Mouse (Mus musculus): ENCODE measurements at regions not wholly inside any gene's neighbourhood (a gene's known extent, or its start where the extent isn't known, plus 50 kb on each side); places are given as distances from the start of the nearest gene placed in this dataset.
A peak's percentile ranks its signal among the peaks of the same experiment; 100 is the strongest.

GRCm38 (mm10) chr3:38221834-38222215, 262.8 kb downstream of the Ankrd50 start:
- DNase-seq (ENCODE audit: low spot score) = no peak

- DNase-seq (ENCODE audit: low spot score) = peak; percentile 67
Measured at GRCm38 (mm10) chr3:38220934-38221833, 263.5 kb downstream of the Ankrd50 start.

GRCm38 (mm10) chr3:38209081-38209480, 275.6 kb downstream of the Ankrd50 start:
- no peak for DNase-seq (ENCODE audit: low spot score)

- DNase-seq (ENCODE audit: low spot score) = no peak
Measured at GRCm38 (mm10) chr3:38207867-38208266, 276.8 kb downstream of the Ankrd50 start.

GRCm38 (mm10) chr3:38201861-38202656, 282.6 kb downstream of the Ankrd50 start:
- DNase-seq (ENCODE audit: low spot score) = peak; percentile 82

- DNase-seq (ENCODE audit: low spot score) = peak; percentile 74
Measured at GRCm38 (mm10) chr3:38194001-38194400, 290.6 kb downstream of the Ankrd50 start.

GRCm38 (mm10) chr3:38187406-38187896, 297.2 kb downstream of the Ankrd50 start:
- no peak for DNase-seq (ENCODE audit: low spot score)

- no peak for DNase-seq (ENCODE audit: low spot score)
Measured at GRCm38 (mm10) chr3:38186503-38186902, 298.1 kb downstream of the Ankrd50 start.

- no peak for DNase-seq (ENCODE audit: low spot score)
Measured at GRCm38 (mm10) chr3:38178295-38178694, 306.3 kb downstream of the Ankrd50 start.

GRCm38 (mm10) chr3:38175946-38176345, 308.7 kb downstream of the Ankrd50 start:
- peak; percentile 8 for DNase-seq (ENCODE audit: low spot score)

GRCm38 (mm10) chr3:38174735-38175280, 309.8 kb downstream of the Ankrd50 start:
- no peak for DNase-seq (ENCODE audit: low spot score)

- DNase-seq (ENCODE audit: low spot score) = no peak
Measured at GRCm38 (mm10) chr3:38152408-38152807, 332.2 kb downstream of the Ankrd50 start.

- DNase-seq (ENCODE audit: low spot score) = no peak
Measured at GRCm38 (mm10) chr3:38151821-38152220, 332.8 kb downstream of the Ankrd50 start.

GRCm38 (mm10) chr3:38146663-38147062, 338.0 kb downstream of the Ankrd50 start:
- no peak for DNase-seq (ENCODE audit: low spot score)

- no peak for DNase-seq (ENCODE audit: low spot score)
Measured at GRCm38 (mm10) chr3:38145444-38145843, 339.2 kb downstream of the Ankrd50 start.

GRCm38 (mm10) chr3:38144650-38145049, 340.0 kb downstream of the Ankrd50 start:
- peak; percentile 34 for DNase-seq (ENCODE audit: low spot score)

- DNase-seq (ENCODE audit: low spot score) = peak; percentile 31
Measured at GRCm38 (mm10) chr3:38143147-38143883, 341.3 kb downstream of the Ankrd50 start.

GRCm38 (mm10) chr3:38139387-38139786, 345.3 kb downstream of the Ankrd50 start:
- no peak for DNase-seq (ENCODE audit: low spot score)

- no peak for DNase-seq (ENCODE audit: low spot score)
Measured at GRCm38 (mm10) chr3:38138014-38138413, 346.6 kb downstream of the Ankrd50 start.

- DNase-seq (ENCODE audit: low spot score) = no peak
Measured at GRCm38 (mm10) chr3:38135808-38136214, 348.8 kb downstream of the Ankrd50 start.

- DNase-seq (ENCODE audit: low spot score) = no peak
Measured at GRCm38 (mm10) chr3:38134425-38134824, 350.2 kb downstream of the Ankrd50 start.

All from gastrocnemius, adult 18-20 months (tissue).